Comparison of ENCODE assay signal across 27 mouse cellular contexts in genomic region chr9:42270617-42271016, GRCm38 (mm10).
"Had no signal": no experiment of that assay in that cellular context is flagged by ENCODE, and none has a peak within 500 bp of the region (broad histone marks: within the 10 kb centered on the region; RNA-seq: fewer than 3 reads in every experiment).

No protein-coding gene starts in this region.

- H3K4me2 ChIP-seq: embryonic facial prominence, embryonic 12.5 days; embryonic facial prominence, embryonic 13.5 days; embryonic facial prominence, embryonic 15.5 days; forebrain, embryonic 12.5 days; forebrain, embryonic 13.5 days; forebrain, embryonic 15.5 days had no signal

- H3K4me1 ChIP-seq: embryonic facial prominence, embryonic 10.5 days; embryonic facial prominence, embryonic 12.5 days; embryonic facial prominence, embryonic 13.5 days; embryonic facial prominence, embryonic 15.5 days; forebrain, embryonic 10.5 days; forebrain, embryonic 13.5 days; forebrain, embryonic 15.5 days had no signal

- H3K27me3 ChIP-seq: embryonic facial prominence, embryonic 12.5 days; embryonic facial prominence, embryonic 13.5 days; embryonic facial prominence, embryonic 15.5 days; forebrain, embryonic 12.5 days; forebrain, embryonic 13.5 days; forebrain, embryonic 15.5 days had no signal

- H3K9me3 ChIP-seq: embryonic facial prominence, embryonic 10.5 days; embryonic facial prominence, embryonic 12.5 days; embryonic facial prominence, embryonic 13.5 days; embryonic facial prominence, embryonic 15.5 days; forebrain, embryonic 10.5 days; forebrain, embryonic 12.5 days; forebrain, embryonic 13.5 days; forebrain, embryonic 15.5 days had no signal

- H3K9ac ChIP-seq: embryonic facial prominence, embryonic 12.5 days; embryonic facial prominence, embryonic 13.5 days; embryonic facial prominence, embryonic 15.5 days; forebrain, embryonic 12.5 days; forebrain, embryonic 13.5 days; forebrain, embryonic 15.5 days; forebrain, postnatal 0 days had no signal

- H3K36me3 ChIP-seq: embryonic facial prominence, embryonic 10.5 days; embryonic facial prominence, embryonic 12.5 days; embryonic facial prominence, embryonic 13.5 days; embryonic facial prominence, embryonic 15.5 days; forebrain, embryonic 10.5 days; forebrain, embryonic 12.5 days; forebrain, embryonic 15.5 days had no signal

- H3K27ac ChIP-seq: embryonic facial prominence, embryonic 10.5 days; embryonic facial prominence, embryonic 12.5 days; embryonic facial prominence, embryonic 13.5 days; embryonic facial prominence, embryonic 15.5 days; forebrain, embryonic 10.5 days; forebrain, embryonic 12.5 days; forebrain, embryonic 13.5 days; forebrain, embryonic 15.5 days; heart, adult 2 months had no signal

- ATAC-seq: forebrain, embryonic 13.5 days; forebrain, embryonic 14.5 days; forebrain, embryonic 15.5 days; forebrain, embryonic 16.5 days; forebrain, postnatal 0 days had no signal

- DNase-seq: cerebellum, adult 8-10 months; cerebellum, adult 9-10 months; cerebellum, adult 9-11 months; cerebellum, postnatal 10 days; cerebellum, postnatal 14 days; cerebellum, postnatal 25 days; cerebellum, postnatal 36 days; embryo, embryonic 11 days; forebrain, postnatal 0 days; gastrocnemius, adult 2 months; gastrocnemius, postnatal 10 days; gastrocnemius, postnatal 14 days; gastrocnemius, postnatal 25 days; gastrocnemius, postnatal 36 days; heart, adult 18-20 months; heart, adult 2 months had no signal

- H3K4me3 ChIP-seq: embryonic facial prominence, embryonic 10.5 days; embryonic facial prominence, embryonic 12.5 days; embryonic facial prominence, embryonic 13.5 days; embryonic facial prominence, embryonic 15.5 days; erythroblast, embryonic 14.5 days; forebrain, embryonic 10.5 days; forebrain, embryonic 12.5 days; forebrain, embryonic 13.5 days; forebrain, embryonic 15.5 days; gastrocnemius, adult 2 months; heart, adult 2 months had no signal
